Mouse (Mus musculus): ENCODE results near the gene Sirt3. TPM values are rescaled to one million over a fixed set of nuclear protein-coding genes. Genes with fewer than 3 reads are reported as not detected.

Gene Sirt3
- polyA plus RNA-seq, 1 experiment from 2014 or later: 25.3 TPM

- DNase-seq (ENCODE audit: low spot score) (no peak), ATAC-seq (replicated peaks; ENCODE audit: low FRiP score, low TSS enrichment, low read depth) (no peak)
- no peaks in the 10 kb centered on the region for H3K4me1 ChIP-seq (replicated peaks; ENCODE audit: control insufficient read depth, insufficient read depth, low read length)
- H3K9me3 ChIP-seq (ENCODE audit: control insufficient read depth, low read length): no peaks in the 10 kb centered on the region
- no peak overlapping the region for H3K9ac ChIP-seq (ENCODE audit: low read length)
- no peak overlapping the region for H3K4me3 ChIP-seq (ENCODE audit: low read depth, low read length)
- H3K4me2 ChIP-seq (ENCODE audit: low read length): no peak overlapping the region
- H3K27ac ChIP-seq (ENCODE audit: low read depth): no peak overlapping the region
- no peaks in the 10 kb centered on the region for H3K27me3 ChIP-seq (replicated peaks; ENCODE audit: control insufficient read depth, insufficient read depth, low read length)
- WGBS: 93% methylated on average over 10 of the region's 10 CpGs
- peaks cover 22% of the 10 kb centered on the region for H3K36me3 ChIP-seq (ENCODE audit: control insufficient read depth, insufficient read depth, low read length)
These were observed 33.5 kb downstream of the Sirt3 start for GRCm38 (mm10) chr7:140848591-140848990.

GRCm38 (mm10) chr7:140847755-140848580 lies 34.1 kb downstream of the Sirt3 start, which contains the start of gene Odf3:
Gene Odf3 (plus strand): TSS chr7:140847805.
- no peak for ATAC-seq (replicated peaks; ENCODE audit: low FRiP score, low TSS enrichment, low read depth)
- Histone ChIP-seq H3K27me3 (replicated peaks; ENCODE audit: control insufficient read depth, insufficient read depth, low read length) (no peaks in the 10 kb centered on the region), H3K9ac (ENCODE audit: low read length) (no peak within 1 kb of the TSS), H3K4me2 (ENCODE audit: low read length) (no peak within 1 kb of the TSS), H3K4me3 (ENCODE audit: low read depth, low read length) (no peak within 1 kb of the TSS), H3K9me3 (ENCODE audit: control insufficient read depth, low read length) (no peaks in the 10 kb centered on the region), H3K27ac (ENCODE audit: low read depth) (no peak within 1 kb of the TSS), H3K4me1 (replicated peaks; ENCODE audit: control insufficient read depth, insufficient read depth, low read length) (no peaks in the 10 kb centered on the region), H3K36me3 (ENCODE audit: control insufficient read depth, insufficient read depth, low read length) (peaks cover 16% of the 10 kb centered on the region)
- DNase-seq (ENCODE audit: low spot score): no peak
- WGBS: 66% methylated on average over 11 of the region's 11 CpGs

- ATAC-seq (replicated peaks; ENCODE audit: low FRiP score, low TSS enrichment, low read depth): no peak
- no peak for DNase-seq (ENCODE audit: low spot score)
- Histone ChIP-seq H3K4me2 (ENCODE audit: low read length) (no peak overlapping the region), H3K4me3 (ENCODE audit: low read depth, low read length) (no peak overlapping the region), H3K9me3 (ENCODE audit: control insufficient read depth, low read length) (no peaks in the 10 kb centered on the region), H3K4me1 (replicated peaks; ENCODE audit: control insufficient read depth, insufficient read depth, low read length) (no peaks in the 10 kb centered on the region), H3K27ac (ENCODE audit: low read depth) (no peak overlapping the region), H3K9ac (ENCODE audit: low read length) (no peak overlapping the region), H3K27me3 (replicated peaks; ENCODE audit: control insufficient read depth, insufficient read depth, low read length) (peaks cover 8% of the 10 kb centered on the region; the same call in 1 of the 2 replicates), H3K36me3 (ENCODE audit: control insufficient read depth, insufficient read depth, low read length) (peaks cover 3% of the 10 kb centered on the region; the same call in 1 of the 2 replicates)
- WGBS: 85% methylated on average over 10 of the region's 10 CpGs
These were observed 35.4 kb downstream of the Sirt3 start for GRCm38 (mm10) chr7:140846676-140847075.

- H3K4me3 ChIP-seq (ENCODE audit: low read depth, low read length): no peak overlapping the region
- peaks cover 8% of the 10 kb centered on the region; the same call in 1 of the 2 replicates for H3K27me3 ChIP-seq (replicated peaks; ENCODE audit: control insufficient read depth, insufficient read depth, low read length)
- H3K4me1 ChIP-seq (replicated peaks; ENCODE audit: control insufficient read depth, insufficient read depth, low read length): no peaks in the 10 kb centered on the region
- H3K9ac ChIP-seq (ENCODE audit: low read length): no peak overlapping the region
- no peak overlapping the region for H3K4me2 ChIP-seq (ENCODE audit: low read length)
- ATAC-seq (replicated peaks; ENCODE audit: low FRiP score, low TSS enrichment, low read depth) (no peak), DNase-seq (ENCODE audit: low spot score) (no peak)
- 63% methylated on average over 4 of the region's 4 CpGs for WGBS
- no peaks in the 10 kb centered on the region for H3K9me3 ChIP-seq (ENCODE audit: control insufficient read depth, low read length)
- no peak overlapping the region for H3K27ac ChIP-seq (ENCODE audit: low read depth)
- H3K36me3 ChIP-seq (ENCODE audit: control insufficient read depth, insufficient read depth, low read length): no peaks in the 10 kb centered on the region
These were observed 36.4 kb downstream of the Sirt3 start for GRCm38 (mm10) chr7:140845683-140846082.

GRCm38 (mm10) chr7:140844905-140845665 lies 37.0 kb downstream of the Sirt3 start, which contains the start of gene Scgb1c1:
Gene Scgb1c1 (plus strand): TSS chr7:140845547.
- DNase-seq (ENCODE audit: low spot score) (peak; percentile 99), ATAC-seq (replicated peaks; ENCODE audit: low FRiP score, low TSS enrichment, low read depth) (peak; percentile 78)
- Histone ChIP-seq H3K4me2 (ENCODE audit: low read length) (no peak within 1 kb of the TSS), H3K27ac (ENCODE audit: low read depth) (no peak within 1 kb of the TSS), H3K27me3 (replicated peaks; ENCODE audit: control insufficient read depth, insufficient read depth, low read length) (peaks cover 8% of the 10 kb centered on the region; the same call in 1 of the 2 replicates), H3K4me1 (replicated peaks; ENCODE audit: control insufficient read depth, insufficient read depth, low read length) (no peaks in the 10 kb centered on the region), H3K36me3 (ENCODE audit: control insufficient read depth, insufficient read depth, low read length) (no peaks in the 10 kb centered on the region), H3K9me3 (ENCODE audit: control insufficient read depth, low read length) (no peaks in the 10 kb centered on the region), H3K4me3 (ENCODE audit: low read depth, low read length) (no peak within 1 kb of the TSS), H3K9ac (ENCODE audit: low read length) (no peak within 1 kb of the TSS)
- 29% methylated on average over 14 of the region's 14 CpGs for WGBS

GRCm38 (mm10) chr7:140843806-140844205 lies 38.3 kb downstream of the Sirt3 start:
- WGBS: 73% methylated on average over 7 of the region's 7 CpGs
- H3K4me2 ChIP-seq (ENCODE audit: low read length): no peak overlapping the region
- ATAC-seq (replicated peaks; ENCODE audit: low FRiP score, low TSS enrichment, low read depth): no peak

GRCm38 (mm10) chr7:140840750-140841735 lies 41.1 kb downstream of the Sirt3 start:
- H3K9ac ChIP-seq (ENCODE audit: low read length): no peak overlapping the region
- H3K4me3 ChIP-seq (ENCODE audit: low read depth, low read length): no peak overlapping the region
- H3K4me2 ChIP-seq (ENCODE audit: low read length): no peak overlapping the region
- ATAC-seq (replicated peaks; ENCODE audit: low FRiP score, low TSS enrichment, low read depth) (no peak), DNase-seq (ENCODE audit: low spot score) (no peak)
- no peaks in the 10 kb centered on the region for H3K4me1 ChIP-seq (replicated peaks; ENCODE audit: control insufficient read depth, insufficient read depth, low read length)
- H3K36me3 ChIP-seq (ENCODE audit: control insufficient read depth, insufficient read depth, low read length): no peaks in the 10 kb centered on the region
- 35% methylated on average over 19 of the region's 19 CpGs for WGBS
- H3K27ac ChIP-seq (ENCODE audit: low read depth): no peak overlapping the region
- peaks cover 8% of the 10 kb centered on the region; the same call in 1 of the 2 replicates for H3K27me3 ChIP-seq (replicated peaks; ENCODE audit: control insufficient read depth, insufficient read depth, low read length)
- no peaks in the 10 kb centered on the region for H3K9me3 ChIP-seq (ENCODE audit: control insufficient read depth, low read length)

More at GRCm38 (mm10) chr7:140843806-140844205, 38.3 kb downstream of the Sirt3 start:
- H3K4me3 ChIP-seq (ENCODE audit: low read depth, low read length): no peak overlapping the region
- no peaks in the 10 kb centered on the region for H3K36me3 ChIP-seq (ENCODE audit: control insufficient read depth, insufficient read depth, low read length)
- H3K27me3 ChIP-seq (replicated peaks; ENCODE audit: control insufficient read depth, insufficient read depth, low read length): peaks cover 8% of the 10 kb centered on the region; the same call in 1 of the 2 replicates
- H3K9ac ChIP-seq (ENCODE audit: low read length): no peak overlapping the region
- no peak for DNase-seq (ENCODE audit: low spot score)
- no peak overlapping the region for H3K27ac ChIP-seq (ENCODE audit: low read depth)
- H3K4me1 ChIP-seq (replicated peaks; ENCODE audit: control insufficient read depth, insufficient read depth, low read length): no peaks in the 10 kb centered on the region
- no peaks in the 10 kb centered on the region for H3K9me3 ChIP-seq (ENCODE audit: control insufficient read depth, low read length)

- H3K27me3 ChIP-seq (replicated peaks; ENCODE audit: control insufficient read depth, insufficient read depth, low read length): peaks cover 8% of the 10 kb centered on the region; the same call in 1 of the 2 replicates
These were observed 42.6 kb downstream of the Sirt3 start for GRCm38 (mm10) chr7:140839556-140839955.

More at GRCm38 (mm10) chr7:140839556-140839955, 42.6 kb downstream of the Sirt3 start:
- no peak overlapping the region for H3K9ac ChIP-seq (ENCODE audit: low read length)
- H3K4me1 ChIP-seq (replicated peaks; ENCODE audit: control insufficient read depth, insufficient read depth, low read length): no peaks in the 10 kb centered on the region
- no peaks in the 10 kb centered on the region for H3K36me3 ChIP-seq (ENCODE audit: control insufficient read depth, insufficient read depth, low read length)
- DNase-seq (ENCODE audit: low spot score): no peak
- no peak for ATAC-seq (replicated peaks; ENCODE audit: low FRiP score, low TSS enrichment, low read depth)
- no peaks in the 10 kb centered on the region for H3K9me3 ChIP-seq (ENCODE audit: control insufficient read depth, low read length)
- no peak overlapping the region for H3K27ac ChIP-seq (ENCODE audit: low read depth)
- no peak overlapping the region for H3K4me2 ChIP-seq (ENCODE audit: low read length)
- H3K4me3 ChIP-seq (ENCODE audit: low read depth, low read length): no peak overlapping the region
- 56% methylated on average over 5 of the region's 5 CpGs for WGBS
